Mouse (Mus musculus) lung, postnatal 0 days (tissue): ENCODE results near the gene Lgals4. TPM values are rescaled to one million over a fixed set of nuclear protein-coding genes. Genes with fewer than 3 reads are reported as not detected.

Source experiments
- ATAC-seq: fragments of 200-750 bp; cut with Nextera tagmentation; 2 replicates; pipeline ENCODE4 v1.8.0; 2017; ENCODE audit warnings: moderate library complexity
- DNase-seq: peaks from one replicate; pipeline ENCODE4 v3.0.0-alpha.2; 2016; ENCODE audit warnings: low spot score
- H3K27ac ChIP-seq: fragments of 300-500 bp; sonication (generic); 2 replicates; pipeline ENCODE4 v1.5.1; 2014; ENCODE audit warnings: antibody characterized with exemption, mild to moderate bottlenecking, low read length, mixed read lengths
- H3K27me3 ChIP-seq: fragments of 300-500 bp; sonication (generic); replicated peaks from 2 replicates; pipeline ENCODE4 v1.6.1; 2014; ENCODE audit warnings: low read length, mixed read lengths; ENCODE audit not compliant: insufficient read depth
- H3K36me3 ChIP-seq: fragments of 300-500 bp; sonication (generic); 2 replicates; pipeline ENCODE4 v1.6.1; 2014; ENCODE audit warnings: low read length, mixed read lengths; ENCODE audit not compliant: insufficient read depth
- H3K4me1 ChIP-seq: fragments of 300-500 bp; sonication (generic); 2 replicates; pipeline ENCODE4 v1.6.1; 2014; ENCODE audit warnings: antibody characterized with exemption, low read depth, low read length, mixed read lengths; ENCODE audit not compliant: insufficient read depth
- H3K4me2 ChIP-seq: fragments of 300-500 bp; sonication (generic); replicated peaks from 2 replicates; pipeline ENCODE4 v1.6.1; 2014; ENCODE audit warnings: low read depth, mild to moderate bottlenecking, low read length, moderate library complexity, mixed read lengths
- H3K4me3 ChIP-seq: fragments of 300-500 bp; sonication (generic); 2 replicates; pipeline ENCODE4 v1.5.1; 2014; ENCODE audit warnings: low read depth, low read length
- H3K9ac ChIP-seq: fragments of 300-500 bp; sonication (generic); replicated peaks from 2 replicates; pipeline ENCODE4 v1.6.1; 2014; ENCODE audit warnings: low read depth, mild to moderate bottlenecking
- H3K9me3 ChIP-seq: fragments of 300-500 bp; sonication (generic); 2 replicates; pipeline ENCODE4 v1.6.1; 2016; ENCODE audit warnings: low read length, mixed read lengths
- CTCF ChIP-seq: IDR thresholded peaks from 2 replicates; pipeline ENCODE4 v1.5.1; 2016; ENCODE audit warnings: antibody characterized with exemption, mild to moderate bottlenecking
- EP300 ChIP-seq: IDR thresholded peaks from 2 replicates; pipeline ENCODE4 v1.6.1; 2016; ENCODE audit warnings: antibody characterized with exemption, mild to moderate bottlenecking, control low read depth
- WGBS: fragments of 180-500 bp; shearing (Covaris S2); extraction: QIAGEN DNeasy Blood & Tissue Kit; methylation state at CpG from one replicate; pipeline ENCODE4 v1.1.7; 2014; 5-methylcytosine and 5-hydroxymethylcytosine counted together
- polyA plus RNA-seq: library from polyadenylated mRNA; unstranded; fragments of >200 nt; fragmentation: Nextera tagmentation; extraction: Ambion mirVana; gene quantifications from 2 replicates; pipeline ENCODE4 v1.2.1, GENCODE M21; 2015

The Lgals4 gene
- polyA plus RNA-seq, 1 experiment from 2014 or later: 15.6 TPM

DNA sequence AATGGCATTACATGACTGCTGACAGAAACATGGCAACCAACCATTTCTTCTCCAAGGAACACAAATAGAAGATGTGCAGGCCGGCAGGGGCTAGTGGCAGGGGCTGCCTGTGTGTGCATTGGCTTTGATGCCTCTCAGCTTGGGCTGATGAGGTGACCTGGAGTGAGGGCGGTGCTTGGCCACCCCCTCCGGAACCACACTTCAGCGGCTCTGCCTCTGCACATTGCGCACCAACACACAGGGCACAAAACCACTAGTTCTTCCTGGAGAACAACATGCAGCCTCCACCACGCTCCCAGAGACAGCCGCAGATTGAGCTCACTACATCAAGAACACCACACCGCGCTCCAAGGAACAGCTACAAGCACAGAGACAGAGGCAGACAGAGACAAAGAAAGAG lies 17.5 kb upstream of the Lgals4 start:
- H3K4me3 ChIP-seq: no peak overlapping the region
- no peak overlapping the region for H3K9ac ChIP-seq
- H3K36me3 ChIP-seq: peaks cover 69% of the 10 kb centered on the region
- WGBS: 73% methylated on average over 9 of the region's 9 CpGs
- no peak for DNase-seq
- TF ChIP-seq EP300 (no peak), CTCF (no peak)
- H3K4me1 ChIP-seq: peaks cover 18% of the 10 kb centered on the region; the same call in 1 of the 2 replicates
- no peak for ATAC-seq
- H3K4me2 ChIP-seq: no peak overlapping the region
- no peak overlapping the region for H3K27ac ChIP-seq
- H3K27me3 ChIP-seq: no peaks in the 10 kb centered on the region
- no peaks in the 10 kb centered on the region for H3K9me3 ChIP-seq

DNA sequence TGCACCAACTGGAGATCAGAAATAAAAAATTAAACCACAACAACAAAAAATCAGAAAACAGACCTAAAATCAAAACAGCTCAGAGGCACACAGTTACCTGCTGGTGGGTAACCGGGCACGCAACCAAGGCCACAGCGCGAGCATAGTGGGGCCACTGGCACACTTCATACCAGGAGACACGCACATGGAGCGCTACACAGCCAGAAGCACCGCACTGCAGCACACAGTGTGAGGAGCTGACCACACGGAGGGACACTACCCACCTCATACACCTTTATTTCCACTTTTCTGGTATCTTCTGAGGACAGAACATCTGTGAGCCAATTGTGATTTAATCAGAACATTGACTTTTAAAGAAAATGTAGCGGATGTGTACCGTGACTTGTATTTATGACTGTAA lies 16.7 kb upstream of the Lgals4 start:
- Histone ChIP-seq H3K36me3 (peaks cover 73% of the 10 kb centered on the region), H3K9me3 (no peaks in the 10 kb centered on the region), H3K4me2 (no peak overlapping the region), H3K27ac (no peak overlapping the region), H3K27me3 (no peaks in the 10 kb centered on the region), H3K4me1 (peaks cover 16% of the 10 kb centered on the region; the same call in 1 of the 2 replicates), H3K9ac (no peak overlapping the region), H3K4me3 (no peak overlapping the region)
- 90% methylated on average over 10 of the region's 10 CpGs for WGBS
- ATAC-seq (no peak), DNase-seq (no peak)
- TF ChIP-seq EP300 (no peak), CTCF (no peak)

GRCm38 (mm10) chr7:28817524-28817923 lies 16.1 kb upstream of the Lgals4 start:
- WGBS: 67% methylated on average over 6 of the region's 6 CpGs
- H3K4me1 ChIP-seq: peaks cover 13% of the 10 kb centered on the region; the same call in 1 of the 2 replicates
- no peak overlapping the region for H3K9ac ChIP-seq
- TF ChIP-seq EP300: no peak
- TF ChIP-seq CTCF: no peak
- no peak overlapping the region for H3K4me2 ChIP-seq
- H3K9me3 ChIP-seq: no peaks in the 10 kb centered on the region
- no peak overlapping the region for H3K4me3 ChIP-seq
- H3K27me3 ChIP-seq: no peaks in the 10 kb centered on the region
- H3K36me3 ChIP-seq: peaks cover 78% of the 10 kb centered on the region
- no peak overlapping the region for H3K27ac ChIP-seq
- ATAC-seq (no peak), DNase-seq (no peak)

DNA sequence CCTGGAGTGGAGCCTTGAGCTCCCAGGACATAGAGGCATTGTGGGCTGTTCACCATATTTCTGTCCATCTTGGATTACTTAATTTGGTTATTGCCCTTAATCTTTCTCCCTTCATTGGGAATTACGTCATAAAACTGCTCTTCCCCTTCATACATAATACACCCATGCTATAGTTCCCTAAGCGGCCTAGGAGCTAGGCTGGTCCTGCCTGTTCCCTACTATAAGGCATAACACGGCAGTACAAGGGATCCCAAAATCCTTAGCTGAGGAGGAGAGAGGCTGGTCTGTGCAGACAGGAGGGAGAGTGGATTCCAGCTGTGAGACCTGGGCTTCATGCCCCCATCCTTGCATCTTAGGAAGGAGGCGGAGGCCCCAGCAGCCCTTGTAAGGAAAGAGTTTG lies 15.7 kb upstream of the Lgals4 start:
- TF ChIP-seq CTCF (no peak), EP300 (no peak)
- ATAC-seq (no peak), DNase-seq (no peak)
- Histone ChIP-seq H3K4me1 (peaks cover 10% of the 10 kb centered on the region; the same call in 1 of the 2 replicates), H3K27ac (no peak overlapping the region), H3K9ac (no peak overlapping the region), H3K9me3 (no peaks in the 10 kb centered on the region), H3K4me2 (no peak overlapping the region), H3K27me3 (no peaks in the 10 kb centered on the region), H3K36me3 (peaks cover 78% of the 10 kb centered on the region), H3K4me3 (no peak overlapping the region)
- WGBS: 83% methylated on average over 4 of the region's 4 CpGs

GRCm38 (mm10) chr7:28818436-28818835 lies 15.2 kb upstream of the Lgals4 start:
- H3K27me3 ChIP-seq: no peaks in the 10 kb centered on the region
- H3K4me3 ChIP-seq: no peak overlapping the region
- DNase-seq (no peak), ATAC-seq (no peak)
- WGBS: 81% methylated on average over 18 of the region's 18 CpGs
- TF ChIP-seq EP300 (no peak), CTCF (no peak)
- H3K4me2 ChIP-seq: no peak overlapping the region
- H3K4me1 ChIP-seq: peaks cover 10% of the 10 kb centered on the region
- H3K36me3 ChIP-seq: peaks cover 73% of the 10 kb centered on the region
- H3K27ac ChIP-seq: no peak overlapping the region
- no peaks in the 10 kb centered on the region for H3K9me3 ChIP-seq
- no peak overlapping the region for H3K9ac ChIP-seq

DNA sequence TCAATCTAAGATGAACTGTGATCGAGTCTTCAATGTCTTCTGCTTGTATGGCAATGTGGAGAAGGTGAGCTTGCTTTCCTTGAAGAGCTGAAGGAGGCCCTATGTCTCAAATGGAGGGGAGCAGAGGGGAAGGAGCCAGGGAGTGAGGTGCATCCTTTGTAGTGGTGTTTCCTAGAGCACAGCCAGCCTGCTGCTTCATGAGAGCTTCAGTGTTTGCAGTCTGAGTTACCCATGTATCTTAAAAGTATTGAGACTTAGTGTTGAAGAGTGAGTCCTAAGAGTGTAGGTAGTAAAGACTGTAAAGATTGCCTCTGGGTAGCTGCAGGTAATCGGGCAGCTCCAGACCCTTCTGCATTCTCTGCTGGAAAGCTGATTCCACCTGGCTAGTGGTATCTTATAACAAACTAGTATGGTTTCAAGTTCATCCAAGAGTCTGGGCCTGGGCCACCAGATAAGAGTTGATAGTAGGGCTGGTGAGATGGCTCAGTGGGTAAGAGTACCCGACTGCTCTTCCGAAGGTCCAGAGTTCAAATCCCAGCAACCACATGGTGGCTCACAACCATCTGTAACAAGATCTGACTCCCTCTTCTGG lies 14.7 kb upstream of the Lgals4 start:
- ATAC-seq (no peak), DNase-seq (no peak)
- no peaks in the 10 kb centered on the region for H3K27me3 ChIP-seq
- 75% methylated on average over 4 of the region's 4 CpGs for WGBS
- H3K4me3 ChIP-seq: no peak overlapping the region
- no peak overlapping the region for H3K9ac ChIP-seq
- no peak overlapping the region for H3K27ac ChIP-seq
- no peaks in the 10 kb centered on the region for H3K9me3 ChIP-seq
- no peak for TF ChIP-seq EP300
- TF ChIP-seq CTCF: no peak
- no peak overlapping the region for H3K4me2 ChIP-seq
- peaks cover 70% of the 10 kb centered on the region for H3K36me3 ChIP-seq
- H3K4me1 ChIP-seq: peaks cover 9% of the 10 kb centered on the region

GRCm38 (mm10) chr7:28819571-28819970 lies 14.1 kb upstream of the Lgals4 start:
- no peak overlapping the region for H3K4me2 ChIP-seq
- no peak for DNase-seq
- 68% methylated on average over 4 of the region's 4 CpGs for WGBS
- no peak for TF ChIP-seq EP300
- no peak for TF ChIP-seq CTCF
- ATAC-seq: no peak
- H3K36me3 ChIP-seq: peaks cover 65% of the 10 kb centered on the region
- no peak overlapping the region for H3K9ac ChIP-seq
- H3K27ac ChIP-seq: peak overlapping the region; percentile 38; the same call in 1 of the 2 replicates
- no peak overlapping the region for H3K4me3 ChIP-seq
- no peaks in the 10 kb centered on the region for H3K9me3 ChIP-seq
- H3K4me1 ChIP-seq: peaks cover 8% of the 10 kb centered on the region
- H3K27me3 ChIP-seq: no peaks in the 10 kb centered on the region
